Mouse (Mus musculus) liver, embryonic 14.5 days (tissue): ENCODE data around the gene D13Ertd608e.
"Not testable (repeated sequence)": the region's sequence is repeated elsewhere in the genome, so short reads cannot be mapped to it uniquely, and the experiment has no call there.

Experiments used
- CTCF ChIP-seq: IDR thresholded peaks from 2 replicates; pipeline ENCODE4 v1.5.1; 2016; ENCODE audit warnings: antibody characterized with exemption, low read depth, control low read depth
- EP300 ChIP-seq: IDR thresholded peaks from 2 replicates; pipeline ENCODE4 v1.6.1; 2016; ENCODE audit warnings: antibody characterized with exemption, low read depth

GRCm38 (mm10) chr13:119836324-119836811 lies 562 bp downstream of the D13Ertd608e start:
- peak; percentile 29; the same call in 1 of the 2 replicates for TF ChIP-seq CTCF
- not testable (repeated sequence) for TF ChIP-seq EP300
